Mouse (Mus musculus) bone marrow, adult 2 months (tissue): ENCODE results near the gene Vmp1.

Experiments
- CTCF ChIP-seq: fragments of 200-500 bp; IDR thresholded peaks from 2 replicates; pipeline ENCODE4 v1.5.1; 2011; ENCODE audit warnings: low read length, control low read depth; ENCODE audit not compliant: control insufficient read depth, insufficient read depth
- POLR2A ChIP-seq: fragments of 200-500 bp; IDR thresholded peaks from 2 replicates; pipeline ENCODE4 v1.6.1; 2011; ENCODE audit warnings: low read depth, mild to moderate bottlenecking, control low read depth, low read length, borderline replicate concordance; ENCODE audit not compliant: control insufficient read depth

GRCm38 (mm10) chr11:86571871-86572270, 111.8 kb downstream of the Vmp1 start:
- TF ChIP-seq CTCF (no peak), POLR2A (no peak)
